Comparison of ENCODE assay signal across 21 mouse cellular contexts in genomic region chr6:18362232-18362631, GRCm38 (mm10).
"Had no signal": no experiment of that assay in that cellular context is flagged by ENCODE, and none has a peak within 500 bp of the region (broad histone marks: within the 10 kb centered on the region; RNA-seq: fewer than 3 reads in every experiment).

No protein-coding gene starts in this region.

- H3K9ac ChIP-seq: liver, embryonic 12.5 days; liver, embryonic 14.5 days; lung, embryonic 15.5 days; midbrain, embryonic 12.5 days; neural tube, embryonic 13.5 days; neural tube, embryonic 15.5 days; stomach, embryonic 15.5 days had no signal

- H3K27ac ChIP-seq: liver, embryonic 12.5 days; liver, embryonic 14.5 days; lung, embryonic 15.5 days; midbrain, embryonic 10.5 days; midbrain, embryonic 12.5 days; neural tube, embryonic 13.5 days; neural tube, embryonic 15.5 days; stomach, embryonic 15.5 days; stomach, postnatal 0 days had no signal

- H3K9me3 ChIP-seq: liver, embryonic 12.5 days; lung, embryonic 15.5 days; midbrain, embryonic 10.5 days; midbrain, embryonic 12.5 days; neural tube, embryonic 13.5 days; neural tube, embryonic 15.5 days; stomach, embryonic 15.5 days had no signal

- H3K27me3 ChIP-seq: liver, embryonic 12.5 days; lung, embryonic 15.5 days; midbrain, embryonic 12.5 days; neural tube, embryonic 13.5 days; neural tube, embryonic 15.5 days; stomach, embryonic 15.5 days had no signal

- DNase-seq: lung, postnatal 4 days; midbrain, embryonic 14.5 days; retina, postnatal 1 day; right cerebral cortex, adult 18-20 months; right cerebral cortex, postnatal 25 days; right cerebral cortex, postnatal 4 days; spleen, adult 18-20 months; thymus, adult 2 months; thymus, postnatal 25 days; thymus, postnatal 4 days had no signal

- H3K4me2 ChIP-seq: liver, embryonic 12.5 days; lung, embryonic 15.5 days; midbrain, embryonic 12.5 days; neural tube, embryonic 13.5 days; neural tube, embryonic 15.5 days; stomach, embryonic 15.5 days had no signal

- ATAC-seq: liver, embryonic 12.5 days; midbrain, embryonic 16.5 days had no signal

- H3K4me3 ChIP-seq: liver, embryonic 12.5 days; lung, embryonic 15.5 days; midbrain, embryonic 10.5 days; midbrain, embryonic 12.5 days; myocyte; neural tube, embryonic 13.5 days; neural tube, embryonic 15.5 days; stomach, embryonic 15.5 days had no signal

- H3K4me1 ChIP-seq: liver, embryonic 12.5 days; lung, embryonic 15.5 days; midbrain, embryonic 12.5 days; neural tube, embryonic 13.5 days; neural tube, embryonic 15.5 days; stomach, embryonic 15.5 days had no signal

- H3K36me3 ChIP-seq: liver, embryonic 12.5 days; lung, embryonic 15.5 days; midbrain, embryonic 10.5 days; midbrain, embryonic 12.5 days; stomach, embryonic 15.5 days had no signal
